Mouse (Mus musculus) erythroblast, embryonic 14.5 days (primary cell): ENCODE data around the gene Syn1. TPM values are rescaled to one million over a fixed set of nuclear protein-coding genes. Genes with fewer than 3 reads are reported as not detected.

ENCODE experiments used
- H3K27me3 ChIP-seq: 2 replicates; pipeline ENCODE4 v1.6.1; 2012; ENCODE audit warnings: inconsistent platforms; ENCODE audit not compliant: control insufficient read depth
- H3K36me3 ChIP-seq: 2 replicates; pipeline ENCODE4 v1.6.1; 2012; ENCODE audit warnings: mild to moderate bottlenecking, inconsistent platforms; ENCODE audit not compliant: control insufficient read depth
- H3K4me1 ChIP-seq: 2 replicates; pipeline ENCODE4 v1.6.1; 2012; ENCODE audit warnings: inconsistent platforms; ENCODE audit not compliant: control insufficient read depth
- H3K4me3 ChIP-seq: replicated peaks from 2 replicates; pipeline ENCODE3; 2012; ENCODE audit warnings: moderate library complexity, mild to moderate bottlenecking, inconsistent platforms
- H3K9me3 ChIP-seq: 2 replicates; pipeline ENCODE4 v1.6.1; 2012; ENCODE audit warnings: low read length, inconsistent platforms, mixed read lengths; ENCODE audit not compliant: control insufficient read depth
- GATA1 ChIP-seq: IDR thresholded peaks from 2 replicates; pipeline ENCODE4 v1.6.1; 2012; ENCODE audit warnings: low read length, inconsistent platforms, mixed read lengths
- TAL1 ChIP-seq: IDR thresholded peaks from 3 replicates; pipeline ENCODE4 v1.6.1; 2012; ENCODE audit warnings: low read length, inconsistent platforms, mixed read lengths
- polyA plus RNA-seq: library from polyadenylated mRNA; stranded (reverse); fragments of >175 nt; gene quantifications from 2 replicates; pipeline ENCODE4 v1.2.3, GENCODE M21; 2012

Gene Syn1
- not detected in 2 replicates for polyA plus RNA-seq

DNA sequence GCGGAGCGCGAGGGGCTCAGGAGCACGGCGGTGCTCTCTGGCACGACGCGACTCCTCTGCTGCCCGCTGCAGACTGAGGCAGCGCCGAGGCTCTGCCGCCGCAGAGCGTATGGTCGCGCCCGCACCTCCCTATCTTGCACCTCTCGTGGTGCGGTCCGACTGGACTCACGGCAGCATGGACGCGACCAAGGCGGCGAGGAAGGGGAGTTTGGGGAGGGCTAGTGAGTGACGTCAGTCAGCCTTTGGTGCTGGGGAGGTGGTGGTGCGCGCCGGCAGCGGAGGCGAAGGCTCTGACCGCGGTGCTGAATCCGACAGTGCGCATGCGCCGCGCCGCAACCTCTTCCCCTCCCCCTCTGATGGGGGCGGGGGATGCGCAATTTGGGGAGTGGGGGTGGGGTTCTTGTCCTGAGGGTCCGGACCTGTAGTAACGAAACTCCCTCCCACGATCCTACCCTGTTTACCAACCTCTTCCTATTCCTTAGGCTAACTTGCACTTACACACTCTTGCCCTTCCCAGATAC lies at the start of gene Syn1:
Gene Syn1 (minus strand): TSS at position 161 of the 521 bp plus-strand sequence.
- H3K4me1 ChIP-seq, result peaks cover 5% of the 10 kb centered on the region; the same call in 1 of the 2 replicates
- no peaks in the 10 kb centered on the region for H3K36me3 ChIP-seq
- H3K9me3 ChIP-seq, result peaks cover 8% of the 10 kb centered on the region
- peaks cover 49% of the 10 kb centered on the region for H3K27me3 ChIP-seq
- TF ChIP-seq TAL1 (no peak), GATA1 (no peak)
- peak within 1 kb of the TSS; percentile 33 for H3K4me3 ChIP-seq

DNA sequence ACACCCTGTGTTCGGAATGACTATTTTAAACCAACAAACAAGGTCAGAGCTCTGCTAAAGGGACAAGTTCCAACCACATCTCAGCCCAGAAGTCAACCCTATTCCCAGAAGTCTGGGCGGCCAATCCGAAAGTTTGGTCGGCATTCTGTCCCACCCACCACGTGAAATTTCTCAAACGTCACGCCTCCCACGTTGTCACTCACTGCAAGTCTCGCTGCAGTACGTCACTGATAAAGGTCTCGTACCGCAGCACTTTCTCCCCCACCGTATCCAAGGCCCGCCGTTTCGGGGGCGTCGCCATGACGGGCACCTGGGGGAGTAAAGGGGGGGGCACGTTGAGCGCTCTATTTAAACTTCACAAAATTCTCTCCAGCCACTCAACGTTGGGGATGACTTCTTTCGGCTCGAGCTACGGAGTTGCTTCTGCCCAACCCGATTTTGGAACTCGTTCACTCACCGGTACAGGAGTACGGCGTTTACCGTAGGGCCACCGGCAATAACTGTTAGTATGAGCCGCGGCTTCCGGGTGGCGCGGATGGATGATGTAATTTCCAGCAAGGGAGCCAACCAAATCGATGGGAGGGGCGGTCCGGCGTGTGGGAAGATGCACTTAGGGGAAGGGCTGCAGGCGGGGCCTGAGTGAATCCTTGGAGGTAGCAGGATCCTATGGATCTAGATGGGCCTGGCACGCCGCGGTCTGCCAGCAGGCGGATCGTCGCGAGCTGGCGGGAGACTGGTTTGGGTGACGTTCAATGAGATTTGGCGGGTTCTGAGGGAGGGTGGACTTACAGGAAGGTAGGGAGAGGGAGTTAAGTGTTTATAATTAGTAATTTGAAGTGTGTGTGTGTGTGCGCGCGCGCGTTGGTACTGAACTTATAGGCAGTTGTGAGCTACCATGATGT lies 40.9 kb upstream of the Syn1 start, which contains the start of gene Uxt:
Gene Uxt (minus strand): TSS at position 541 of the 902 bp plus-strand sequence.
- no peaks in the 10 kb centered on the region for H3K9me3 ChIP-seq
- H3K4me1 ChIP-seq, result peaks cover 9% of the 10 kb centered on the region
- TF ChIP-seq TAL1 (no peak), GATA1 (no peak)
- peaks cover 25% of the 10 kb centered on the region for H3K36me3 ChIP-seq
- H3K27me3 ChIP-seq, result no peaks in the 10 kb centered on the region
- peak within 1 kb of the TSS; percentile 75 for H3K4me3 ChIP-seq

DNA sequence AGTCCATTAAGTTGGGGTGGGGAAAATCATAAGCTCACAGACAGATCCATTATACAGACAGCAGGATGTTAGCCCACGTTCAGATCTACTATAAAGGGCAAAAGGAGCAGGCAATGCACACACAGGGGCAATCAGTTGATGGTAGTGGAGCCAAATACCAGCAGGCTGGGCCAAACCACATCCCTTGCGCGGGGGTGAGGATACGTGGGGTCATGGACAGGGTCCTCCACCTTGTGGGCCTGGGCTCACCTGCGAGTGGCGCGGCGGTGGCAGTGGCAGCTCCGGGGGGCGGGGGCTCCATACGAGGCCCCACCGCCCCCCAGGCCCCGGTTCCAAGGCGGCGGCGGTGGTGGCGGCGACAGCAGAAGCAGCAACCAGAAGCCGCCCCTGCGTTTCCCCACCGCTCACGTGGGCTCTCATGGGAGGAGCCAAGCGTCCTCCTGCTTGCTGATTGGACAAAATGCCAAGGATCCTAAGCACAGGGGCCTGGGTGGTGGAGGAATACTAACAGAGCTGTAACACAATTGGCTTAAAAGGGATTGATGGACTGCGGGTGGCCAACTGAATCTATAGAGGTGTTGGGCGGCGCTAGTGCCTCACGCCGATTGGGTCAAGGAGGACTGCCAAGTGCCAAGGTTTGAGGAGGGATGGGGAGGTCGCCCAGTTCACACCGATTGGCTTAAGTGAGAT lies 29.5 kb upstream of the Syn1 start, which contains the start of gene Elk1:
Gene Elk1 (minus strand): TSS at position 418 of the 690 bp plus-strand sequence.
- peak within 1 kb of the TSS; percentile 73 for H3K4me3 ChIP-seq
- no peaks in the 10 kb centered on the region for H3K9me3 ChIP-seq
- TF ChIP-seq GATA1, result no peak
- TF ChIP-seq TAL1, result no peak
- H3K4me1 ChIP-seq, result peaks cover 15% of the 10 kb centered on the region
- H3K36me3 ChIP-seq, result peaks cover 5% of the 10 kb centered on the region
- no peaks in the 10 kb centered on the region for H3K27me3 ChIP-seq

DNA sequence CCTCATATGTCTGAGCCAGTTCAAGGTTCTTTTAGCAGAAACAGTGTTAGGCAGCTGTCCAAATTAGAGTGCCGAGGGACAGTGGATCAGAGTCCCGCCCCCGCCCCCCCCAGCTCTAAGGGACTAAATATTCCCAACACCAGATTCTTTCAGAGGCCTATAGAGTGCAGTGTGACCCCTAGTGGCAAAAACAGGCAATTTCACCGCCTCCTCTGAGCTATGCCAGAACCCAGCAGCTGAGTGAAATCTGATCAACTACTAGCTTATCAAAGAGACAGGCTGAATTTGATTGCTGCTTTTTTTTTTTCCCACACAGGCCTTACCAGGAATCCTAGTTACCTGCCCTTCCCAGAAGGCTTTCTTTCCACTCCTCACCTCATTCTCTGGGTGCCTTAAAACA lies 25.3 kb upstream of the Syn1 start:
- H3K4me1 ChIP-seq, result peaks cover 14% of the 10 kb centered on the region
- no peaks in the 10 kb centered on the region for H3K9me3 ChIP-seq
- TF ChIP-seq TAL1, result no peak
- TF ChIP-seq GATA1, result no peak
- H3K27me3 ChIP-seq, result no peaks in the 10 kb centered on the region
- no peaks in the 10 kb centered on the region for H3K36me3 ChIP-seq
- H3K4me3 ChIP-seq, result no peak overlapping the region

DNA sequence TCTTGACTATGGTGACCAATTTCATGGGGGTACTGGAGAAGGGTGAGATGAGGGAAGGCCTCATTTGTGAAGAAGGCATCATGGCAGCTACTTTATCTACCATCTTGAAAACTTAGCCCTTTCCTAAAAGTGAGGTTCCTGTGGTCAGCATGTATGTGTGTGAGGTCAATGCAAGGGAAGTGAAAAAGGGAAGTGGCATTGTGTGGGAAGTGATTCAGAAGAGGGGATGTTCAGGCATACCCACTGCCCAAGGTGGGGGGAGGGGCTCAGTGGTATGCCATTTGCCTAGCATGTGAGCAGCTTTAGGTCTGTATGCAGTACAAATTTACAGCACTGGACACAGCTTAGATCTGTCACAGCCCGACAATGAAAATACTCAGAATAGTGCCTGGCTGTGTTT lies 11.2 kb upstream of the Syn1 start:
- TF ChIP-seq GATA1 (no peak), TAL1 (no peak)
- Histone ChIP-seq H3K36me3 (peaks cover 2% of the 10 kb centered on the region; the same call in 1 of the 2 replicates), H3K4me3 (no peak overlapping the region), H3K4me1 (no peaks in the 10 kb centered on the region), H3K27me3 (no peaks in the 10 kb centered on the region), H3K9me3 (no peaks in the 10 kb centered on the region)

DNA sequence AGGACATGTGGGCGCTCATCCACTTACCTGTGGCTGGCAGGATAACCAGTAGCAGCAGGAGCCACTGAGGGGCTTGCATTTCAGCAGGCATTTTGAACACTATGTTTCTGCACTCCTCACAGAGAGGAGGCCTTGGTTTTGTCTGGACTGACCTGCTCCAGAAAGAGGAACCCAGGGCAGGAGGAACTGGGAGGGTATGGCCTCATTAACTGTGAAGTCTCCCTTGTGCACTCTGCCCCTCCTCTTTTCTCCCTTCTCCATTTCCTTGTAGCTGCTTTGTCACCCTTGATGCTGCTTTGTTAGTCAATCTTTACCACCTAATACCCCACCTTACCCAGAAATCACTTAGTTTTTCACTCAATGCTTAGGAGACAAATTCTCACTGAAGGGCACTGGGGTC lies 10.6 kb upstream of the Syn1 start, which contains the start of gene Cfp:
Gene Cfp (minus strand): TSS at position 192 of the 400 bp plus-strand sequence.
- no peak for TF ChIP-seq GATA1
- no peak for TF ChIP-seq TAL1
- Histone ChIP-seq H3K36me3 (peaks cover 2% of the 10 kb centered on the region; the same call in 1 of the 2 replicates), H3K4me3 (no peak within 1 kb of the TSS), H3K4me1 (no peaks in the 10 kb centered on the region), H3K27me3 (no peaks in the 10 kb centered on the region), H3K9me3 (no peaks in the 10 kb centered on the region)

DNA sequence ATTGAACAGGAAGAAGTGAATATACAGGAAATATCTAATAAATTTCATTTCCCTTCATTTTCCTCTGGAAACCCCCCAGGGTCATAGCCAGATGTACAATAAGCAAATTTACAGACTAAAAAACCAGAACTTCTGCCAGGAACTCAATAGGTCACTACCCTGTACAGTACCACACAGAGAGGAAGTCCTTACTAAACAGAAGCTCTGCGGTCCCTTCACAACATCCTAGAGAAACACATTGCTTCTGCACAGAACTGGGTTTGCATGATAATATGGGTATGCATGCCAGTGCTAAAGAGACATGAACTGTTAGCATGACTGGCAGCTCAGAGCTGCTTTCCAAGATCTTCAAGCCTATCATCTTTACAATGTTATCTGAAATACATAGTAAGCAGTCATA lies 9.1 kb upstream of the Syn1 start:
- H3K4me1 ChIP-seq, result no peaks in the 10 kb centered on the region
- no peaks in the 10 kb centered on the region for H3K27me3 ChIP-seq
- no peaks in the 10 kb centered on the region for H3K9me3 ChIP-seq
- no peaks in the 10 kb centered on the region; the same call in 1 of the 2 replicates for H3K36me3 ChIP-seq
- no peak overlapping the region for H3K4me3 ChIP-seq
- no peak for TF ChIP-seq GATA1
- TF ChIP-seq TAL1, result no peak

DNA sequence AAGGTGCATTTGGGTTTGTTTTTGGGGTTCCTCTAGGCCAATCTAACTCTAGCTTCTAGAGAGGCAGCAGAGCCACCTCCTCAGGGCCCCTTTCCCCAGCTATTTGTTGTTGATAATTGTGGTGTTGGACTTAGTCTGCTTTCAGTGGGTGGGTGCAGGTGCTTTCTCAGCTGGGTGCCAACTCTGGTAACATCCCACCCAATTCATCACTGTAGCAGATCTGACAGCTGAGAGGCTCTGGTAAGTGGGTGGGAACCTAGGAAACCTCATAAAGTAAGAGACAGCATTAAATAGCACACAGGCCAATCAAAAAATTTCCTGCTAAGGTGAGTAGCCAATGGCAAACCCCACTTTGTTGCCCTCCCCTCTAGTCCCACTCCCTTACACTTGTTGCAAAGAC lies 4.2 kb upstream of the Syn1 start:
- no peak for TF ChIP-seq TAL1
- TF ChIP-seq GATA1, result no peak
- no peaks in the 10 kb centered on the region; the same call in 1 of the 2 replicates for H3K36me3 ChIP-seq
- H3K27me3 ChIP-seq, result peaks cover 27% of the 10 kb centered on the region
- peaks cover 5% of the 10 kb centered on the region; the same call in 1 of the 2 replicates for H3K4me1 ChIP-seq
- H3K4me3 ChIP-seq, result no peak overlapping the region
- H3K9me3 ChIP-seq, result peaks cover 8% of the 10 kb centered on the region
